Mouse (Mus musculus): ENCODE results near the gene Uhrf1bp1.

The Uhrf1bp1 gene

DNA sequence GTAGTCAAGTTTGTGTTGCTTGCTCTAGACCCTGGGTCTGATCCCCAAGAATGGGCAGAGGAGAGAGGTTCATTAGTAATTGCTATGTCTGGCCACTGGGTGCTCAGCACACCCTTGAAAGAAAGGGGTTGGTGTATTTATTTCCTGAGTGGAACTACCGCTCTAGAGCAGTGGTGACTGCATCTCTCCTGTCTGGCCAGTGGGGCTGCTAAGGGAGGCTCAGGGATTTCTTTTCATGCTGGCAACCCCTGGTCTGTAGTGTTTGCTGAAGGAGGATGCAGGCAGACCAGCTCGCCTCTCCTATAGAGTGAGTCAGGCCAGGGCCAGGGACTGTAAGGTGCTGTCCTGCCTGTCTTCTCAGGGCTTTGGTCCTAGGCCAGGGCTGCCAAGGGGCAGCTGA, 90.9 kb downstream of the Uhrf1bp1 start:
- no peak for DNase-seq (ENCODE audit: low spot score in 2 of 2)

Data from frontal cortex, postnatal 25 days (tissue).